8 mouse cellular contexts compared by ENCODE assay signal in the genomic region with DNA sequence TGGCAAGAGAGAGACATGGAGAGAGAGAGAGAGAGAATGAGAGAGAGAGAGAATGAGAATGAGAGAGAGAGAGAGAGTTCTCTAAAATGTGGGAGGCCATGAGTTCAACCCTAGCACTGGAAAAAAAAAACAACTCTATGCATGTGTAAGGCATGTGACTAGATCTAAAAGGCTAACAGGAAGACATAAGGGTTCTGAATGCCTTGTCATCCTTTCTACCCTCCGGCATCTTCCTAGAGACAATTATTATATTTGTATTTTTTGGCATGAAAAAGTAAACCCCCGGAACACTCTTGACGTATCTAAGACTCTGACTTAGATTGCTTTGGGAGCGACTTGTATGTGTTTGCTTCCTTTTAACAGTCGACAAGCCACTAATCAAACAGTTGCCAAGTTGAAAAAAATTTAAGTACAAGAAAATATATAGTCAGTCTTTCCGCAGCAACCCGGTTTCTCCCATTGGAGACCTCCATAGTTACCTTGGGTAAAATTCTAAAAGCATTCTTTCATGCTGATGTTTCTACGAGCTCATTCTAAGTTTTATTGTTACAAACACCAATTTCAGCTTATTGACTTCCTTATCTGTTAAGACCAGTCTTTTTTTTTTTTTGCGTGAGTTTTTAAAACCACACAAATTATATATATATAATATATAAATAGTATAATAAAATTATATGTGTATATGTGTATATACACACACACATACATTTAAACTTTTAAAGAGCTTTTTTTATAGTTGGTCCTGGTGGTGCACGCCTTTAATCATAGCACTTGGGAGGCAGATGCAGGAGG. TPM values are rescaled to one million over a fixed set of nuclear protein-coding genes. Genes with fewer than 3 reads are reported as not detected.
A peak's percentile ranks its signal among the peaks of the same experiment; 100 is the strongest.
DNase-seq lines count a peak whose midpoint lies in the region; ATAC-seq and TF ChIP-seq lines count a peak whose summit lies in the region.

No protein-coding gene starts in this region.

- H3K36me3 ChIP-seq in thymus, adult 2 months (ENCODE audit: control insufficient read depth, insufficient read depth, low read length) = no peaks in the 10 kb centered on the region
- H3K36me3 ChIP-seq in liver, embryonic 13.5 days = peaks cover 13% of the 10 kb centered on the region

- H3K4me2 ChIP-seq in liver, embryonic 13.5 days = peak overlapping the region; percentile 71

- no peaks in the 10 kb centered on the region for H3K27me3 ChIP-seq in thymus, adult 2 months (ENCODE audit: control insufficient read depth, insufficient read depth, low read length)
- no peaks in the 10 kb centered on the region for H3K27me3 ChIP-seq in liver, embryonic 13.5 days

- peak overlapping the region; percentile 82 for H3K9ac ChIP-seq in liver, embryonic 13.5 days

- no peak for DNase-seq in gastrocnemius, adult 2 months
- DNase-seq in gastrocnemius, postnatal 14 days = no peak
- no peak for DNase-seq in thymus, adult 2 months
- DNase-seq in thymus, postnatal 4 days = no peak
- DNase-seq in liver, embryonic 13.5 days = no peak
- DNase-seq in adrenal gland, postnatal 10 days = no peak
- no peak for DNase-seq in cerebellum, adult 18-20 months
- no peak for DNase-seq in gastrocnemius, adult 8-10 months (ENCODE audit: low spot score in 2 of 2)

- H3K9me3 ChIP-seq in liver, embryonic 13.5 days (replicated peaks) = no peaks in the 10 kb centered on the region

- ATAC-seq in liver, embryonic 13.5 days (ENCODE audit: low read depth) = no peak

- no peak for TF ChIP-seq POLR2A in thymus, adult 2 months (IDR thresholded peaks at IDR 0.05; ENCODE audit: control insufficient read depth, extremely low read depth, insufficient read depth, low read length, poor library complexity)

- WGBS in thymus, adult 2 months = 68% methylated on average over 10 of the region's 10 CpGs
- whole genome bisulfite sequencing in liver, embryonic 13.5 days (ENCODE audit: insufficient replicate concordance) = 60% methylated on average over 10 of the region's 10 CpGs

- H3K27ac ChIP-seq in gastrocnemius, adult 2 months = peak overlapping the region; percentile 99
- H3K27ac ChIP-seq in thymus, adult 2 months (ENCODE audit: control insufficient read depth, insufficient read depth, low read length) = peak overlapping the region; percentile 89; the same call in 1 of the 2 replicates
- peak overlapping the region; percentile 96 for H3K27ac ChIP-seq in liver, embryonic 13.5 days

- intact Hi-C loops in gastrocnemius, adult 2 months (cut with DNase I) = loop anchor here (2.0 to 10.0 kb wide), 2 partner anchors 162 to 208 kb away; partner anchors contain the start of genes Men1 and Pola2
- intact Hi-C loops in gastrocnemius, postnatal 14 days (cut with DNase I; ENCODE audit: low total_unique reads) = loop anchor here (10.0 kb wide), 1 partner anchor 162 kb away; the partner anchor contains the start of gene Pola2

- TF ChIP-seq CTCF in gastrocnemius, adult 2 months (IDR thresholded peaks at IDR 0.05) = no peak
- no peak for TF ChIP-seq CTCF in thymus, adult 2 months (IDR thresholded peaks at IDR 0.05; ENCODE audit: borderline replicate concordance, control insufficient read depth, extremely low read depth, insufficient read depth, low read length, poor library complexity)

- H3K4me3 ChIP-seq in gastrocnemius, adult 2 months = peak overlapping the region; percentile 87
- H3K4me3 ChIP-seq in thymus, adult 2 months (ENCODE audit: control insufficient read depth, insufficient read depth, low read length) = peak overlapping the region; percentile 63; the same call in 1 of the 2 replicates
- peak overlapping the region; percentile 71 for H3K4me3 ChIP-seq in liver, embryonic 13.5 days (replicated peaks)

- H3K4me1 ChIP-seq in thymus, adult 2 months (replicated peaks; ENCODE audit: control insufficient read depth, insufficient read depth, low read length) = peaks cover 3% of the 10 kb centered on the region
- H3K4me1 ChIP-seq in liver, embryonic 13.5 days (replicated peaks) = peaks cover 57% of the 10 kb centered on the region

RNA-seq across cellular contexts. Expression of gene Snx15, which starts 1.1 kb away (rescaled TPM):
- 10 to 100 TPM in 1 of 2 experiments, 1 to 10 TPM in 1; 9.0 to 10.0 TPM for total RNA-seq in gastrocnemius, adult 2 months (2021)
- total RNA-seq in gastrocnemius, postnatal 14 days (2021) = 10 to 100 TPM in 1 of 2 experiments, 1 to 10 TPM in 1; 8.2 to 11.9 TPM
- polyA plus RNA-seq in thymus, adult 2 months (2012; rRNA removed) = 80.9 and 86.2 TPM in 2 replicates
- 46.5 and 48.5 TPM in 2 replicates for polyA plus RNA-seq in liver, embryonic 13.5 days (2015; fragmentation: Nextera tagmentation; extraction: Ambion mirVana)
- total RNA-seq in adrenal gland, postnatal 10 days (2021) = 10 to 100 TPM; 19.6 to 21.8 TPM
- total RNA-seq in gastrocnemius, adult 8-10 months (2022) = 10 to 100 TPM in 2 of 4 experiments, 1 to 10 TPM in 2; 8.0 to 10.9 (median 9.7) TPM

RNA-seq across cellular contexts. Expression of gene Sac3d1, which starts 8.5 kb away (rescaled TPM):
- 1 to 10 TPM; 9.2 to 9.3 TPM for total RNA-seq in gastrocnemius, adult 2 months (2021)
- 10 to 100 TPM in 1 of 2 experiments, 1 to 10 TPM in 1; 8.8 to 14.4 TPM for total RNA-seq in gastrocnemius, postnatal 14 days (2021)
- polyA plus RNA-seq in thymus, adult 2 months (2012; rRNA removed) = 71.3 and 90.1 TPM in 2 replicates
- 27.5 and 27.9 TPM in 2 replicates for polyA plus RNA-seq in liver, embryonic 13.5 days (2015; fragmentation: Nextera tagmentation; extraction: Ambion mirVana)
- 10 to 100 TPM; 15.9 to 17.2 TPM for total RNA-seq in adrenal gland, postnatal 10 days (2021)
- total RNA-seq in gastrocnemius, adult 8-10 months (2022) = 10 to 100 TPM in 3 of 4 experiments, 1 to 10 TPM in 1; 8.8 to 11.4 (median 11.3) TPM

RNA-seq across cellular contexts. Expression of gene Batf2, which starts 13.8 kb away (rescaled TPM):
- under 1 TPM; 0.23 to 0.75 TPM for total RNA-seq in gastrocnemius, adult 2 months (2021)
- total RNA-seq in gastrocnemius, postnatal 14 days (2021) = under 1 TPM in 1 of 2 experiments, not detected in 1; 0.20 TPM
- 3.6 and 4.6 TPM in 2 replicates for polyA plus RNA-seq in thymus, adult 2 months (2012; rRNA removed)
- polyA plus RNA-seq in liver, embryonic 13.5 days (2015; fragmentation: Nextera tagmentation; extraction: Ambion mirVana) = 0.12 and 0.29 TPM in 2 replicates
- 1 to 10 TPM in 1 of 2 experiments, under 1 TPM in 1; 0.57 to 1.6 TPM for total RNA-seq in adrenal gland, postnatal 10 days (2021)
- total RNA-seq in gastrocnemius, adult 8-10 months (2022) = under 1 TPM; 0.24 to 0.44 (median 0.41) TPM

RNA-seq across cellular contexts. Expression of gene Arl2, which starts 14.4 kb away (rescaled TPM):
- total RNA-seq in gastrocnemius, adult 2 months (2021) = 10 to 100 TPM; 57.5 to 70.8 TPM
- total RNA-seq in gastrocnemius, postnatal 14 days (2021) = 10 to 100 TPM; 53.4 to 55.4 TPM
- 96.1 and 119 TPM in 2 replicates for polyA plus RNA-seq in thymus, adult 2 months (2012; rRNA removed)
- polyA plus RNA-seq in liver, embryonic 13.5 days (2015; fragmentation: Nextera tagmentation; extraction: Ambion mirVana) = 37.1 and 38.0 TPM in 2 replicates
- total RNA-seq in adrenal gland, postnatal 10 days (2021) = 10 to 100 TPM; 63.1 to 63.7 TPM
- total RNA-seq in gastrocnemius, adult 8-10 months (2022) = 10 to 100 TPM; 68.5 to 81.8 (median 69.9) TPM

RNA-seq across cellular contexts. Expression of gene Naaladl1, which starts 21.4 kb away (rescaled TPM):
- total RNA-seq in gastrocnemius, adult 2 months (2021) = not detected
- not detected for total RNA-seq in gastrocnemius, postnatal 14 days (2021)
- 1.8 and 2.1 TPM in 2 replicates for polyA plus RNA-seq in thymus, adult 2 months (2012; rRNA removed)
- polyA plus RNA-seq in liver, embryonic 13.5 days (2015; fragmentation: Nextera tagmentation; extraction: Ambion mirVana) = 2.2 and 2.6 TPM in 2 replicates
- total RNA-seq in adrenal gland, postnatal 10 days (2021) = under 1 TPM; 0.24 to 0.30 TPM
- total RNA-seq in gastrocnemius, adult 8-10 months (2022) = not detected
